Mouse (Mus musculus) right cerebral cortex, postnatal 36 days (tissue): ENCODE data around the gene Hikeshi.

Experiments used
- DNase-seq, 2 experiments: peaks; one replicate each; pipeline ENCODE4 v3.0.0; 2022; ENCODE audit warnings: low spot score in 2 of 2, mixed read lengths in 1 of 2

The Hikeshi gene

DNA sequence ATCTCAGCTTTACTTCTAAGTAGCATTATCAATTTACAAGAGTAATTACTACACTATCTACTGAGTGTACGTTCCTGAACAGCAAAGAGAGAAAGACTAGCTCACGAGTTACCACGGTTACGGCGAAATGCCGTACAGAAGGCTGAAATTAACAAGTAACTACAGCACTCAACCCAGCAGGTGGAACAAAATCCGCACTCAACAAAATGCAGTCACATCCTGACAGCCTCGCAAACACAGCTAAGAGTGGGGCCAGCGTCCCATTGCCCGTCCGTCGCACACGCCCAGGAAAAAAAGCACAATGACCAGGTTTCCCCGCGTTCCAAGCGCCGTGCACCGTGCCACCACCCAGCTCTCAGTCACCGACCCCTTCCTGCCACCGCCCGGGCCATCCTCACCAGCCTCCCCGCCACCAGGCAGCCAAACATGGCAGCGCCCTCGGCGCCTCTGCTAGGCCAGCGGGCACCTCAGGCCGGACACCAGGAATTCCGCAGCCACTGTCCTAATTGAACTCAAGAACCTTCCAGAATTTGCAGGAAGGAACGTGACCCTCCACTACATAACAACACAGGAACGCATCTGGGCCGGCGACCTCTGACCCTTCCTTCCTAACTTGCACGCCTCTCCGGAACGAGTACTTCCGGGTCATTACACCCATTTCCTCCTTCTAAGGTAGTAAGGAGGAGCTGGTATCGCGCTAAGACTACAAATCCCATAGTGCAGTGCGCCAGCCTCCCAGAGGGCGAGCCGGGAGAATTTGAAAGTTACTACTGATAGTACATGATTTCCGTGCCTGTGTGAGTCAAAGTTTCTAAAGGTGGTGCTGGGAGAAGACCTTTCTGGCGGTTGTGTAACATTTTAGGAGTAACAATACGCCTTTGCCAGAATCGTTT is at the start of gene Hikeshi:
Hikeshi (minus strand) TSS at position 634 of the 893 bp plus-strand sequence.
- DNase-seq, result peak; percentile 92 to 96

DNA sequence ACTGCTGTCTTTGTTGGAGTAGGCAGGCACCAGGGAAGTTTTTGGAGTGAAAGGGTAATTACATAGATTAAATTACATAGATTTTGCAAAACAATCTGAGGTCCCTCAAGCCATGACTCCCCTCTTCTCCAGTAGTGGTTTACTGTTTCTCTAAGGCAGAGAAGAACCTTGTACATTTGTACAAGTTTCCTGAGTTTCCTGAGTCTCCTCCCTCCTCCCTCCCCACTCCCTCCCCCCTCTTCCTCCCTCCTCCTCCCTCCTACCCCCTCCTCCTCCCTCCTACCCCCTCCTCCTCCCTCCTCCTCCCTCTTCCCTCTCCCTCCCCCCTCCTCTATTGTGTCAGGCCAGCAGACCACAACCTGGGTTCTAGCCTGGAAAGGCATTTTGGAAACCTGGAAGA is 43.4 kb upstream of the Hikeshi start:
- no peak for DNase-seq

DNA sequence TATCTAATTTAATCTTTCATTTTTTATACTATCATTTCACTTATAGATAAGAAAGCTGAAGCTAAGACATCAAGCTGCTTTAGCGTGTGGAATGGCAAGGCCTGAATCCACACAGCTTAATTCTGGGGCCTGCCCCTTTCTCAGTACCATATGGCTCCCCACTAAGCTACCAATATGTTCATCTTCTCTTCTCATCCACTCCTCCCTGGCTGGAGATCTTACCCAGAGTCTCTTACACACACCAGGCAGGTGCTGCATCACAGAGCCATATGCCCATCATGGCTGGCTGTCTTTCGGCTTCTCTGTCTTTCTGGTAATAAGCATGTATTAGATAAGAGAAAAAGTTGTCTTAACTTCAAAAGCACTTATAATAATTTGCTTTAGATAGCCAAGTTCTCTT is 42.4 kb upstream of the Hikeshi start:
- DNase-seq, result no peak

DNA sequence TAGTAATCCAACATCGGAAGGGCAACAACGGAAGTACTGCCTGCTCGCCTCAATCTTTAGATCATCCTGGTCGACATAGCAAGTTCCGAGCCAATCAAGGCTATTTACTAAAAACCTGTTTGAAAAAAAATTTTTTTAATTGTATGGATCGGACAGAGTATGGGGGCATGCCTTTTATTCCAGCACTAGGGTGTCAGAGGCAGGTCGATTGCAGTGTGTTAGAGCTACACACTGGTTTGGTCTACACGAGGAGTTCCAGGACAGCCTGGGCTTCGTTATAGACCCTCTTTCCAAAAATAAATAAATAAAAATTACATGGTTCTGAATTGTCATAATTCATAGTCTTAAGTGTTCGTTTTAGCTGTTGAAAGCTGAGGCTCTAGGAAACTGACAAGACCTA is 40.6 kb upstream of the Hikeshi start:
- no peak for DNase-seq

DNA sequence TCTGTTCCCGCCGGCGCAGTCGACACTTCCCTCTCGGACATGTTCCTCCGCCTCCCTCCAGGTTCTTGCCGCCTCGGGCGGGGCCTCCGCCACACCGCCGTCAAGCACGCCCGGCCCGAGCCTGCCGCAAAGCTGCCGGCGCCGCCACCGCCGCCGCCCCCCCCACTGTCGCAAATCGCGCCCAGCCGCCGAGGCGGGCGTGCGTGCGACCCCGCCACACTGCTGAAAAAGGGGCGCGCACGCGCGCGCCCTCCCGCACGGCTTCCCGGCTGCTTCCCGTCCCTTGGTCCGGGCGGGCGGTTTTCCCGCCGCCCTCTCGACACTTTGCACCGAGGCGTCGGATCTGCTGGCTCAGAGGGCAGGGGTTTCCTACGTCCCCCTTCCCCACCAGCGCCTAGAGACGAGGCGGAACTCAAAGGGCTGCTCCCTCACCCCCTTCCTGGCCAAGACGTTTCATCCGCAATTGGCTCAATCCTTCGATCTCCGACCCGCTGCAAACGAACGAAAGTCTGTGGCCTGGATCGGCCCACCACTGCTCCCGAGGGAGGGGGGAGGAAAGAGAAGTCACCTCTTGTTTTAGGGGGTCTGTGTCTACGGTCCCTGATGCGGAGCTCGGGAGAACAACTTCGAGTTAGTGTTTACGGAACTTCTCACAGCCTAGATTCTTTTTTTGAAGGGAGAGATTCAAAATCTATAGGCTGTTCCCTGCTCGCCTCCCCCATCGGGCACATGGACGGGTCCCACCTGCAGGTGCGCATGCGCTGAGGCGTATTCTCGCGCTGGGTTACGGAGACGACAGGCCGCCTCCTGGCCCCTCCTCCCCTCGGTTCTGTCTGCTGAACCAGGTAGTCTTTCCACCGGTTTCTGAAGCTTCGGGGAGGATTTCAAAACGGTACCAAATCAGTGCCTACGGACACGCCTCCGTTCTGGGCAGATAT is 39.8 kb upstream of the Hikeshi start, which contains the start of gene Eed:
Eed (minus strand) TSS at position 499 of the 938 bp plus-strand sequence.
- peak; percentile 88 to 89 for DNase-seq

DNA sequence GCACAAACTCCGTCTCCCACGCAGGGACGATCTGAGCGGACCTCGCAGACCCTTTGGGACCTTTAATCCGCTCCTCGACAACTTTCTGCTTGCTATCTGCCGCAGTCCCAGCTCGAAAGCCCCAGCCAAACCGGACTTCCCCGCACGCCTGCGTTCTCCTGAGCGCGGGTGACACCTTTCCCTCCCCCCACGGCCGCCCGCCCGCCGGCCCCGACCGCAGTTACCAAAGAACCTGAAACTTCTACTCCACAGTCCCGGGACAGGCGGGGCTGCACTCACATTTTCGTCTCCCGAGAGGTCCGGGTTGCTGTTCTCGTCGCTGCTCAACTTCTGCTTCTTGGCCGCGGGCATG is 39.1 kb upstream of the Hikeshi start:
- DNase-seq, result no peak

DNA sequence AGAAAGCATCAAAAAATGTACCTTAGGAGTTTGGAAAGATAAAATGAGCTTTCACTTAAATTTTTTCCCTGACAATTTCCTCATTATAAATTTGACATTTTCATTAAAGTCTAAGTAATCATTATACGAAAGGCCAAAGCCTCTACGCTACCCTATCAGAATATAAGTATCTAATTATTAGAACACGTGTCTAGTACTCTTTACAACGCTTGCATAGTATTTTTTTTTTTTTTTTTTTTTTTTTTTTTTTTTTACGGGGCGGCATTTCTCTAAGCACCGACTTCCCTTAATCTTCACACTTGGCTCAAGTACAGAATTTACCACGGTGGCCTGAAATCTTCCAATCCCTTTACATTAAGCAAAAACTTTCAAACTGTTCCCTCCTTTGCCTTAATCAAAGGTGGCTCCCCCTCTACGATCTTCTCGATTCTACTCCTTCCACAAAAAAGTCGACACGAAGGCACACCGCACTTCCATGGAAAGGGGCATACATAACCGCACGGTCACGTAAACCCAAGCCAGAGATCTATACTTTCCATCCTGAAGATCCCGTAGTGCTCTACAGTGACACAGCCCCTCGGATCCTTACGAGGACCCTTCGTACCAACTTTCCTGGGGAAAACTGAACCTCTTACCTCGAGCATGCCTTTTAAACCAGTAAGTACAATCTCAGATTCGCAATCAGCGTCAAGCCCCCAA is 38.6 kb upstream of the Hikeshi start:
- DNase-seq, result no peak

DNA sequence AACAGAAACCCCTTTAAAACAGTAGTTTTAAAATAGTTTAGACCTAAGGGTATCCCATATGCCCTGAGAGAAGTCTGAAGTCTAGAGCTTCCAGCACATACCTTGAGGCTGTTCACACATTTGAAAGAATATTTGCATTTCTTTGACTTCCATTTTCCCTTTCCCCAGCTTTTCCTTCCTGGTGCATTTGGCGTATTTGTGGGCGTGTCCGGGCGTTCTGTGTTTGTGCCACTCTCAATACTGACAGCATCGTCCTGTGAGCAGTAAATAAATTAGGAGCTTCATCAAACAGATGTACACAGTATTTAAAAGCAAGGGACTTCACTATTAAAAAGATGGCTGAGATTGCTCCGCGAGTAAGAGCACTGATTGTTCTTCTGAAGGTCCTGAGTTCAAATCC is 35.8 kb upstream of the Hikeshi start:
- no peak for DNase-seq

DNA sequence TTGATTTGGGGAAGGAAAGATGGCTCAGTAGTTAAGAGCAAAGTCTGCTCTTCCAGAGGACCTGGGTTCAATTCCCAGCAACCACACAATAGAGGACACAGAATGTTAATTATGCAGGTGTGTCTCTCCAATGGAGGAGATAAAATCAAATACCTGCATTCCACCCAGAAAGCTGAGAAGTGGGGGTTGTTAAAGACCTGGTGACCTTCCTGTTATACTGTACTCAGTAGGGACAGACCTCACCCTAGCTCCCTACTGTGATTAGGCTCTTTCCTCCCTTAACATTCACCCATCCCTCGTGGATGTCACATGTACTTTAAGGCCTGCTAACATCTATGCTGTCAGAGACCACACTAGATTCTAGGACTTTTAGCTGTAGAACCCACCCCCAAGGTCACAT is 34.6 kb upstream of the Hikeshi start:
- no peak for DNase-seq

DNA sequence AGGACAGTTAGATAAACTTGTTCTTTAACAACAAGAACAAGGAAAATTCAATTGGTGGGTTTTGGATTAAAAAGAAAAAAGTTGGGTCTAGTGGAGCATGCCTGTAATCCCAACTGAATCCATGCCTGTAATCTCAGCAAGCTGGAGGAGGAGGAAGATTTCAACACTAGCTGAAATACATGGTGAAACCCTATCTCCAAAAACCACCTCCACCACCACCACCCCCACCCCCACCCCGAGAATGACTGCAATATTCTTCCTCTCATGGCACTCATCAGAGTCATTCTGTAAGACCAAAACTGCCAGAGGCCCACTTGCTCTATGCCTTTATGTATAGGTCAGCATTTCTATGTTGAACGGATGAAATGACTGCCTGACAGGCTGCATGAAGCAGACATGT is 26.2 kb upstream of the Hikeshi start:
- DNase-seq, result no peak

DNA sequence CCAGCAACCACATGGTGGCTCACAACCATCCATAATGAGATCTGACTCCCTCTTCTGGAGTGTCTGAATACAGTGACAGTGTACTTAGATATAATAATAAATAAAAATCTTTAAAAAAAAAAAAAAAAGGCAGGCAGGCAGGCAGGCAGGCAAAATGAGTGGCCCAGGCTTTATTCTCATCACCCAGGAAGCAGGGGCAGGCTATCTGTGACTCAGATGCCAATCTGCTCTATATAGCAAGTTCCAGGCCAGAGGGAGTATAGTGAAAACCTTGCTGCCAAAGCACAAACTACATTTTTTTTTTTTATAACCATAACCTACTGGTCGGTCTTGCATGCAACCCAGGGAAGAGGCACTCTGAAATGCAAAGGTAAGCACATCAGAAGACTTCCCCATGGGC is 25.8 kb upstream of the Hikeshi start:
- DNase-seq, result no peak

DNA sequence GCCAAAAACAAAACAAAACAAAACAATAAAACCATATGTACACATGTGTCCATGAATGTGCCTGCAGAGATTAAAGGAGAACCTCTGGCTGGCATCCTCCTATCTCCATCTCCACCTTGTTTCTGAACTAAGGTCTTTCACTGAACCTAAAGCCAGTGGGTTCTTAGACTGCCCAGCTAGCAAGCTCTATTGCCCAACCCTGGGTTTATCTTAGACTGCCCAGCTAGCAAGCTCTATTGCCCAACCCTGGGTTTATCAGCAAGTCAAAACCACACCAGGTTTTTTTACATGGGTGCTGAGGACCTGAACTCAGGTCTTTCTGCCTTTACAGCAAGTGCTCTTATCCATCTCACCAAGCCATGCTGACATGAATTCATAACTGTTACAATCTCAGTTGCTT is 22.1 kb upstream of the Hikeshi start:
- DNase-seq, result no peak

DNA sequence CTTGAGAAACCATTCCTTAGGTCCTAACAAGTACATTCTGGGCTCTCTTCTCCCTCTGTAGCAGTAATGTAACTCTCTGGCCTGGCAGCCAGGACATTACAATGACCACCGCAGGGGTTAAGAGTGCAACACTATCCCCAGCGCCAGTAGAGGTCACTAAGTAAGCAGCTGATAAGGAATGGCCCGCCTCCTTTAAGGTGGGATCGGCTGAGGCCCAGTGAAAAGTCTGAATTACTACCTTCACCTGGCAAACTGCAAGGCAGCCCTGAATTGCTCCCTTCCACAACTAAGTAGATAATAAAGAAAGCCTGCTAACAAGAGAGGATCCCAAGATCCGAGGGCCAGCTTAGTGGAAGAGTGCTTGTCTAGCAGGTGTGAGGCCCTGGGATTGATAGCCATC is 16.3 kb upstream of the Hikeshi start:
- no peak for DNase-seq

DNA sequence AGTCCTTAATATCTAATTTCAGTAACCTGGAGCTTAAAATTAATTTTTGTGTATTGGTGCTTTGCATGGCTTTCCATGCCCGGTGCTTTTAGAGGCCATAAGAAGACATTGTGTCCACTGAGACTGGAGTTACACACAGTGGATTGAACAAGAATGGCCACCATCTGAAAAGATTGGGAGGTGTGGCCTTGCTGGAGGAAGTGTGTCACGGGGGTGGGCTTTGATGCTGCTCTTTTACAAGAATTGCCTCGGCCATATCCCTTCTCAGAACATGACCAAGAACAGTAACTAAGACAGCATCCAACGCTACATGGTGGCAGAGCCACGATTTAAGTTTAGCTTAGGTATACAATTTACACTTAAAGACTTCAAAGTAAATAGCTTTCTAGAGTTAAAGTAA is 13.3 kb upstream of the Hikeshi start:
- DNase-seq, result no peak

DNA sequence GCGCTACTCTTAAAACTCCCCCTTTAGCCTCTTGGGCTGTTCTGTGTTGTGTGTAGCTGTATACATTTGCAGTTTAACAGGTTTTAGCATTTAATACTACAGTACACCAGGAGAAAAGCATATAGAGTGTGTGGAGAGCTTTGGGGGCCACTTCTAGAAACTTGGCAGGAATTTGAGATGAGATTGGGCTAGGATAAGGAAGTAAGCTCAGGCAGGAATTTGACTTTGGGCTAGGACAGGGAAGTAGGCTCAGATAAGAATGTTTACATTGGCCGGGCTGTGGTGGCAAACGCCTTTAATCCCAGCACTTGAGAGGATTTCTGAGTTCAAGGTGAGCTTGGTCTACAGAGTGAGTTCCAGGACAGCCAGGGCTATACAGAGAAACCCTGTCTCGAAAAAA is 8.4 kb upstream of the Hikeshi start:
- DNase-seq, result no peak

DNA sequence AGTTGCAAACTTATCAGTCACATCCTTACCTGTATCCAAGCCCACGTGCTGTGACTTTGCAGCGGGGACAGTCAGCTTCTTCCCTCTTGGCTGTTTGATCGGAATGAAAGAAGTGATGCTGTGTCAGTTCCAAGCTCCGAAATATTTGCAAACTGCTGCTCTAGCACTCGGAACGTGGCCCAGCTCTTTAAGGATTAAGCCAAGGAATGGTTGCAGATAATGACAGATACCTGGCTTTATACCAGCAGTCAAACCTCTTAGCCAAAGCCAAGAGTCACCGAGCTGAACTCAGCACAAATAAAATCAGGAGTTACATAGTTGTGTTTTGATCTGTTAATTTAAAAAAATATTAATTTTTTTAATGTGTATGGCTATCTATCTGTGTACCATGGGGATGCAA is 7.0 kb upstream of the Hikeshi start:
- DNase-seq, result no peak

DNA sequence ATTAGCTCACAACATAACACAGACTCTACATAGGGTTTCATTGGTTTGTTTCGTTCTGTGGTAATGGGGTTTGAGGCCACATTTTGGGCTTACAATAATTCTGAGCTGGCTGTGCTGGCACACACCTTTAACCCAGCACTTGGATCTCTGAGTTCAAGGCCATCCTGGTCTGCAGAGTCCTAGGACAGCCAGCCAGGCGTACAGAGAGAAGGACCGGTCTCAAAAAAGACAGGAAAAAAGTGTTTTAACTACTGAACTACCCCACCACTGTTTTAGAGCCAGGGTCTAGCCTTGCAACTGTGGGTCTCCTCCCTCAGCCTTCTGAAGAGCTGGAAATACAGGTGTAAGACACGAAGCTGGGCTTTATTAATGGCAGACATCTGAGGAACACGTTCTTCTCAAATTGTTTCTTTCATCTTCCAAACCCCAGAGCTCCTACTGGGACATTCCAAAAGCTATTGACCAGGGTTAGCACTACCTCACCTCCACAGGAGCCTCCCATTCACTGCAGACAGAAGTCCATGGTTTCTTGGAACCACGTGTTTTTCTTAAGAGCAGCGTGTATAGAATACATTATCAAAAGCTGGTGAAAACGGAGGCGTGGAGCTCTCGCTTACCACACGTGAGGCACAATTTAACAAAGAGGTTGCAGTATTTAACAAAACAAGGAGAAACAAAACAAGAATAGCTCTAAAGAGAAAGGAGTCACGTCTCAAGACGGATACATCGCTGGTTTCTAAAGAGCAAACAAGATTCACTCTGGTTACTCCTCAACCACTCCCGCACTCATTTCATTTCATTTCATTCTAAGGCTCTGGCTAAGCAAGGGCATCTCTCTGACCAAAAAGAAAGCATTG is 1.3 kb downstream of the Hikeshi start:
- no peak for DNase-seq

DNA sequence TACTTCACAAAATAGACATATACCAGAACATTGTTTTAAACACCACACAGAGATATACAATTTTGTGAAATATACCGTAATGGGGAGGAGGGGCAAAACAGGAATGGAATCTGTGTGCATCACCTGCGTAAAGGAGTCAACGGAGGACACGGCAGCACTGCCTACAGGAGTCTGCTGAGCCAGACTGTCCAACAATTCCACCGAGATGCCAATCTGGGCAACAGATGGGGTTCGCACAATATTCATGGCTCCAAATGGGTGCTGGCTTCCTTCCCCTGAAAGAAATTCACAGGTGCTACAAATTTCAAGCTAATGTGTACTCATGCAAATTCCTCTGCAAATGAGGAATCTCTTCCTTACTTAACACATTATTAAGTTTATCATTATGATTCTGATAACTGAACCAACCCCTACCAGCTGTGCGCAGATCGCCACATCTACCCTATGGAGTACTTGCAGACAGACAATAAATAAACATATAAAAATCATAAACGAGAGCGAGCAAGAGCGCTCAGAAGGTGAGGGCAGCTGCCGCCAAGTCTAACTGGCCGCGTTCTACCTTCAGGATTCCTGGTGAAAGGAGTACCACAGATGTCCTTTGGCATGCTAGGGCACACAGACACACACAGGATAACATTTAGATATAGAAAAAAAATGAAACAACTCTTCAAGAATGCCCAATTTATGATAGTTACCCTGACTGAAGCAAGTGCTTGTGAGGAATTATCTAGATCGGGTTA is 17.4 kb downstream of the Hikeshi start:
- peak; percentile 39 to 67 for DNase-seq

DNA sequence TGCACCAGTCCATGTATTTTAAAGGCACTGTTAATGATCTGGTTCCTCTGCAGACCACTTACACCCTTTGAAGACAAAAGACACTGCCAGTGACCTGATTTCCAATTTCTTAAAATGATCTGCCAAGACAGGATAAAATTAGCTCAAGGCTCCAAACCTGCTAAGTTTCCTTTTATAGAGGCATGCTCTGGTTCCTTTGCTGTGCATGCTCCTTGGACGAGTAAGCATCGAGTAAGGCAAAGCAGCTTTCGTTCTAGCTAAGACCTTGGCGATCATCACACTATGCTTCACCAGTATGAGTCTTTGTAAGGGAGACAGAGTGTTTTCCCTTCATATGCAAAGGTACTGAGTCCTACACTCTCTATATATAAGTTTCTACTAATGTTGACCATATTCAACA is 23.2 kb downstream of the Hikeshi start:
- DNase-seq, result no peak

DNA sequence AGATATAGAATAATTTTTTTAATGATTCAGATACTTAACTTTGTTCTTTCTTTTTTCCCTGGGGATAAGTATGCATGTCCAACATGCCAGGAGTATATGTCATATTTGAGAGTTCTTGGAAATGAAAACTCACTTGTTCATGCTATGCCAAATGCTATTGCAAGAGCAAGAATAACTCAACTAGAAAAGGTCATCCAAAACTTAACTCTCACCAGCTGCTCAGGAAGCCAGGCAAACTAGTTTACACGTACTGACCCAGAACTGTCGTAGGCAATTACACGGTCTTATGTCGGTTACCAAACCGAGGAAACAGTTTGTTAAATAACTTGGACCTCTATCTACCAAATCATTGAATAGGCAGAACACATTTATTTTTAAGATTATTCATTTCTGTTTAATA is 24.3 kb downstream of the Hikeshi start:
- DNase-seq, result no peak
